Mouse (Mus musculus) embryo, embryonic 11 days (tissue): Measurements from ENCODE around the gene Slc12a3.

ENCODE experiments used
- DNase-seq: peaks from one replicate; pipeline ENCODE4 v3.0.0-alpha.2; 2015

Gene Slc12a3

GRCm38 (mm10) chr8:94337559-94337958 is 8.6 kb downstream of the Slc12a3 start:
- DNase-seq: no peak

GRCm38 (mm10) chr8:94340796-94341195 is 11.8 kb downstream of the Slc12a3 start:
- no peak for DNase-seq

GRCm38 (mm10) chr8:94342691-94343090 is 13.7 kb downstream of the Slc12a3 start:
- DNase-seq: no peak

GRCm38 (mm10) chr8:94343290-94343689 is 14.3 kb downstream of the Slc12a3 start:
- DNase-seq: peak; percentile 81

- no peak for DNase-seq
These were observed 14.8 kb downstream of the Slc12a3 start for GRCm38 (mm10) chr8:94343778-94344320.

- DNase-seq: no peak
These were observed 16.7 kb downstream of the Slc12a3 start for GRCm38 (mm10) chr8:94345657-94346056.

GRCm38 (mm10) chr8:94346264-94346663 is 17.3 kb downstream of the Slc12a3 start:
- DNase-seq: no peak

- DNase-seq: no peak
These were observed 19.4 kb downstream of the Slc12a3 start for GRCm38 (mm10) chr8:94348425-94348824.

GRCm38 (mm10) chr8:94354069-94354531 is 25.1 kb downstream of the Slc12a3 start:
- no peak for DNase-seq

GRCm38 (mm10) chr8:94354571-94354970 is 25.6 kb downstream of the Slc12a3 start:
- no peak for DNase-seq

- DNase-seq: no peak
These were observed 28.2 kb downstream of the Slc12a3 start for GRCm38 (mm10) chr8:94357220-94357619.

- no peak for DNase-seq
These were observed 29.5 kb downstream of the Slc12a3 start for GRCm38 (mm10) chr8:94358541-94358940.

GRCm38 (mm10) chr8:94361774-94362431 is 32.9 kb downstream of the Slc12a3 start:
- DNase-seq: no peak

GRCm38 (mm10) chr8:94362607-94363239 is 33.7 kb downstream of the Slc12a3 start:
- DNase-seq: no peak

- peak; percentile 39 for DNase-seq
These were observed 34.3 kb downstream of the Slc12a3 start for GRCm38 (mm10) chr8:94363288-94363688.

GRCm38 (mm10) chr8:94363906-94364305 is 34.9 kb downstream of the Slc12a3 start:
- DNase-seq: no peak

GRCm38 (mm10) chr8:94364686-94365312 is 35.8 kb downstream of the Slc12a3 start:
- DNase-seq: no peak

GRCm38 (mm10) chr8:94365410-94365981 is 36.5 kb downstream of the Slc12a3 start:
- no peak for DNase-seq

GRCm38 (mm10) chr8:94370839-94371238 is 41.8 kb downstream of the Slc12a3 start:
- no peak for DNase-seq

- DNase-seq: no peak
These were observed 44.1 kb downstream of the Slc12a3 start for GRCm38 (mm10) chr8:94372955-94373599.

- no peak for DNase-seq
These were observed 46.6 kb downstream of the Slc12a3 start for GRCm38 (mm10) chr8:94375551-94375991.

GRCm38 (mm10) chr8:94376176-94376575 is 47.2 kb downstream of the Slc12a3 start:
- DNase-seq: no peak

- DNase-seq: no peak
These were observed 47.6 kb downstream of the Slc12a3 start for GRCm38 (mm10) chr8:94376580-94376979.
